Mouse (Mus musculus) C2C12 (cell line): Measurements from ENCODE around the gene Wipf3. TPM values are rescaled to one million over a fixed set of nuclear protein-coding genes. Genes with fewer than 3 reads are reported as not detected.

Experiments
- H3K27me3 ChIP-seq: one replicate; pipeline ENCODE4 v1.6.1; 2011; ENCODE audit not compliant: control insufficient read depth, insufficient read depth, insufficient read length
- H3K36me3 ChIP-seq: one replicate; pipeline ENCODE4 v1.6.1; 2011; ENCODE audit not compliant: control insufficient read depth, insufficient read depth
- H3K4me3 ChIP-seq: one replicate; pipeline ENCODE4 v1.5.1; 2011; ENCODE audit warnings: mild to moderate bottlenecking, control low read depth; ENCODE audit not compliant: poor library complexity, insufficient read depth, severe bottlenecking
- H3K79me2 ChIP-seq: one replicate; pipeline ENCODE4 v1.6.1; 2011; ENCODE audit not compliant: control insufficient read depth, insufficient read depth
- H3K79me3 ChIP-seq: one replicate; pipeline ENCODE4 v1.6.1; 2011; ENCODE audit warnings: low read depth, control low read depth
- H3ac ChIP-seq: one replicate; pipeline ENCODE3; 2011; ENCODE audit warnings: low read depth; ENCODE audit not compliant: control insufficient read depth, insufficient read length
- CEBPB ChIP-seq: IDR thresholded peaks from one replicate; pipeline ENCODE4 v1.6.1; 2011; ENCODE audit warnings: low read depth, mild to moderate bottlenecking, control low read depth, moderate library complexity
- CTCF ChIP-seq: IDR thresholded peaks from one replicate; pipeline ENCODE4 v1.5.1; 2011; ENCODE audit not compliant: control insufficient read depth, insufficient read depth, insufficient read length
- FOSL1 ChIP-seq: IDR thresholded peaks from one replicate; pipeline ENCODE4 v1.8.0; 2011; ENCODE audit warnings: mild to moderate bottlenecking, low read length; ENCODE audit not compliant: poor library complexity, insufficient read depth, severe bottlenecking
- MAX ChIP-seq: IDR thresholded peaks from one replicate; pipeline ENCODE4 v1.6.1; 2011; ENCODE audit warnings: mild to moderate bottlenecking, control low read depth
- MYOD1 ChIP-seq: IDR thresholded peaks from one replicate; pipeline ENCODE4 v1.6.1; 2011; ENCODE audit warnings: low read depth; ENCODE audit not compliant: control insufficient read depth, insufficient read length
- MYOG ChIP-seq: IDR thresholded peaks from one replicate; pipeline ENCODE4 v1.6.1; 2011; ENCODE audit not compliant: control insufficient read depth, insufficient read length; ENCODE audit errors: extremely low read depth
- USF1 ChIP-seq: IDR thresholded peaks from one replicate; pipeline ENCODE4 v1.6.1; 2011; ENCODE audit warnings: low read depth, mild to moderate bottlenecking, control low read depth, moderate library complexity
- polyA plus RNA-seq: library from polyadenylated mRNA; unstranded; fragments of >200 nt; fragmentation: generic; extraction: Trizol; gene quantifications from one replicate; pipeline ENCODE4 v1.2.1, GENCODE M21; 2012; ENCODE audit warnings: missing spikeins

Wipf3 gene
- polyA plus RNA-seq, 1 experiment = 0.02 TPM

GRCm38 (mm10) chr6:54475926-54476667 is 46.7 kb downstream of the Wipf3 start:
- Histone ChIP-seq H3K4me3 (no peak overlapping the region), H3K79me3 (no peaks in the 10 kb centered on the region), H3ac (no peak overlapping the region), H3K27me3 (peaks cover 10% of the 10 kb centered on the region), H3K36me3 (no peaks in the 10 kb centered on the region), H3K79me2 (no peaks in the 10 kb centered on the region)
- TF ChIP-seq USF1 = no peak
- no peak for TF ChIP-seq FOSL1
- no peak for TF ChIP-seq MAX
- no peak for TF ChIP-seq CEBPB
- TF ChIP-seq MYOG = no peak
- no peak for TF ChIP-seq CTCF
- TF ChIP-seq MYOD1 = no peak

- Histone ChIP-seq H3K27me3 (peaks cover 7% of the 10 kb centered on the region), H3K36me3 (no peaks in the 10 kb centered on the region), H3K79me3 (no peaks in the 10 kb centered on the region), H3ac (no peak overlapping the region), H3K79me2 (no peaks in the 10 kb centered on the region), H3K4me3 (no peak overlapping the region)
- no peak for TF ChIP-seq MYOD1
- TF ChIP-seq CEBPB = no peak
- TF ChIP-seq USF1 = no peak
- TF ChIP-seq FOSL1 = no peak
- no peak for TF ChIP-seq MAX
- no peak for TF ChIP-seq MYOG
- no peak for TF ChIP-seq CTCF
These were observed 49.4 kb downstream of the Wipf3 start for GRCm38 (mm10) chr6:54478646-54479324.

GRCm38 (mm10) chr6:54481390-54482112 is 52.1 kb downstream of the Wipf3 start:
- no peaks in the 10 kb centered on the region for H3K79me3 ChIP-seq
- H3K4me3 ChIP-seq = no peak overlapping the region

GRCm38 (mm10) chr6:54485000-54485399 is 55.6 kb downstream of the Wipf3 start:
- no peaks in the 10 kb centered on the region for H3K79me3 ChIP-seq
- peaks cover 17% of the 10 kb centered on the region for H3K27me3 ChIP-seq
- H3K79me2 ChIP-seq = no peaks in the 10 kb centered on the region
- H3ac ChIP-seq = no peak overlapping the region
- H3K4me3 ChIP-seq = no peak overlapping the region
- H3K36me3 ChIP-seq = no peaks in the 10 kb centered on the region
- TF ChIP-seq MYOD1 (no peak), MYOG (no peak), CEBPB (no peak), CTCF (no peak)

More at GRCm38 (mm10) chr6:54481390-54482112, 52.1 kb downstream of the Wipf3 start:
- Histone ChIP-seq H3K79me2 (no peaks in the 10 kb centered on the region), H3K36me3 (no peaks in the 10 kb centered on the region), H3K27me3 (peaks cover 21% of the 10 kb centered on the region), H3ac (no peak overlapping the region)
- TF ChIP-seq MYOD1 = no peak
- TF ChIP-seq FOSL1 = no peak
- no peak for TF ChIP-seq USF1
- no peak for TF ChIP-seq CEBPB
- no peak for TF ChIP-seq MAX
- TF ChIP-seq CTCF = no peak
- no peak for TF ChIP-seq MYOG

GRCm38 (mm10) chr6:54485435-54485901 is 56.1 kb downstream of the Wipf3 start:
- no peak for TF ChIP-seq MYOG
- no peak for TF ChIP-seq MAX
- TF ChIP-seq CEBPB = no peak
- no peak for TF ChIP-seq MYOD1
- TF ChIP-seq CTCF = no peak
- Histone ChIP-seq H3ac (no peak overlapping the region), H3K36me3 (no peaks in the 10 kb centered on the region), H3K27me3 (peaks cover 17% of the 10 kb centered on the region), H3K4me3 (no peak overlapping the region), H3K79me2 (no peaks in the 10 kb centered on the region), H3K79me3 (no peaks in the 10 kb centered on the region)

GRCm38 (mm10) chr6:54485973-54486569 is 56.7 kb downstream of the Wipf3 start:
- TF ChIP-seq CTCF = no peak
- no peak for TF ChIP-seq USF1
- no peak for TF ChIP-seq CEBPB
- TF ChIP-seq MYOD1 = no peak
- no peak for TF ChIP-seq FOSL1
- no peak for TF ChIP-seq MYOG
- no peak for TF ChIP-seq MAX
- H3K27me3 ChIP-seq = peaks cover 17% of the 10 kb centered on the region
- H3ac ChIP-seq = no peak overlapping the region
- H3K79me3 ChIP-seq = no peaks in the 10 kb centered on the region
- no peaks in the 10 kb centered on the region for H3K36me3 ChIP-seq
- no peak overlapping the region for H3K4me3 ChIP-seq
- no peaks in the 10 kb centered on the region for H3K79me2 ChIP-seq
